Mouse (Mus musculus) CH12F3 (cell line): ENCODE data around the gene C1qtnf5.

Experiments
- in situ Hi-C: fragments of 300-500 bp; cut with MboI; formaldehyde crosslinking; loops from 2 replicates; pipeline ENCODE4 v1.14.3; 2020; ENCODE audit warnings: low sequenced_read_pairs

Gene C1qtnf5

GRCm38 (mm10) chr9:44078955-44079756 lies 27.9 kb upstream of the C1qtnf5 start:
- in situ Hi-C loops, result no loop called here

- in situ Hi-C loops, result no loop called here
Observed at GRCm38 (mm10) chr9:44079997-44080780, 26.9 kb upstream of the C1qtnf5 start.

GRCm38 (mm10) chr9:44080953-44081352 lies 26.1 kb upstream of the C1qtnf5 start:
- in situ Hi-C loops, result no loop called here

- in situ Hi-C loops, result no loop called here
Observed at GRCm38 (mm10) chr9:44081581-44081980, 25.5 kb upstream of the C1qtnf5 start.

- in situ Hi-C loops, result no loop called here
Observed at GRCm38 (mm10) chr9:44082266-44082665, 24.8 kb upstream of the C1qtnf5 start.

- in situ Hi-C loops, result no loop called here
Observed at GRCm38 (mm10) chr9:44083392-44084121, 23.5 kb upstream of the C1qtnf5 start.

GRCm38 (mm10) chr9:44084236-44084635 lies 22.8 kb upstream of the C1qtnf5 start:
- in situ Hi-C loops, result no loop called here

- in situ Hi-C loops, result no loop called here
Observed at GRCm38 (mm10) chr9:44084659-44085229, 22.3 kb upstream of the C1qtnf5 start.

- in situ Hi-C loops, result no loop called here
Observed at GRCm38 (mm10) chr9:44085276-44085675, 21.8 kb upstream of the C1qtnf5 start.

- in situ Hi-C loops, result no loop called here
Observed at GRCm38 (mm10) chr9:44085741-44086665, 21.0 kb upstream of the C1qtnf5 start.

- in situ Hi-C loops, result no loop called here
Observed at GRCm38 (mm10) chr9:44086960-44087359, 20.1 kb upstream of the C1qtnf5 start.

- in situ Hi-C loops, result no loop called here
Observed at GRCm38 (mm10) chr9:44087761-44088455, 19.1 kb upstream of the C1qtnf5 start.

GRCm38 (mm10) chr9:44088877-44089608 lies 18.0 kb upstream of the C1qtnf5 start:
- in situ Hi-C loops, result no loop called here

- in situ Hi-C loops, result no loop called here
Observed at GRCm38 (mm10) chr9:44093612-44094503, 13.2 kb upstream of the C1qtnf5 start.

- in situ Hi-C loops, result no loop called here
Observed at GRCm38 (mm10) chr9:44094737-44095136, 12.3 kb upstream of the C1qtnf5 start.

- in situ Hi-C loops, result no loop called here
Observed at GRCm38 (mm10) chr9:44095781-44096180, 11.3 kb upstream of the C1qtnf5 start.

- in situ Hi-C loops, result no loop called here
Observed at GRCm38 (mm10) chr9:44096536-44096935, 10.5 kb upstream of the C1qtnf5 start.

GRCm38 (mm10) chr9:44101490-44101889 lies 5.6 kb upstream of the C1qtnf5 start, which contains the start of gene Mfrp:
Gene Mfrp, plus strand, starts transcription at chr9:44101729.
- in situ Hi-C loops, result no loop called here
